Mouse (Mus musculus) thymus, postnatal 0 days (tissue): Measurements from ENCODE around the gene Bmp7. TPM values are rescaled to one million over a fixed set of nuclear protein-coding genes. Genes with fewer than 3 reads are reported as not detected.

Source experiments
- DNase-seq: peaks from one replicate; pipeline ENCODE4 v3.0.0-alpha.2; 2015; ENCODE audit warnings: low spot score
- polyA plus RNA-seq: library from polyadenylated mRNA; unstranded; fragments of >200 nt; fragmentation: Nextera tagmentation; extraction: Ambion mirVana; gene quantifications from 2 replicates; pipeline ENCODE4 v1.2.1, GENCODE M21; 2015

Gene Bmp7
- polyA plus RNA-seq, 1 experiment from 2014 or later = 7.7 TPM

DNA sequence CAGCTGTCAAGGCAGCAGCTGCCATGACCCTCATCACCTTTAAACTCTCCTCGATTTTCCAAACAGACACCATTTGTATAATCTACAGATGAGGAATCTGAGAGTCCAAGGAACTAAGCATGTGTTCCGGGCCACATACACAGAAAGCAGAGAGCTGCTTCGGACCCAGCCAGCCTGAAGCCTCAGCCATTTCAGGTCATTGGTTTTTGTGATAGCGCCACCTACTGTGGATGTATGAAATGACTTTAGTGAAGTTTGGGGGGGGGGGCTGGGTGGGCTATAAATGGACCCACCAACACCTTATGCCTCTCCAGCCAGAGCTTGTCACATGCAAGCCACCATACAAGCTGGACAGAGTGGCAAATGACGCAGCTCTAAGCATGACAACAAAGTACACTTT is 8.9 kb upstream of the Bmp7 start:
- DNase-seq = no peak

- DNase-seq = no peak
Observed at GRCm38 (mm10) chr2:172940799-172941163, 660 bp upstream of the Bmp7 start.

- no peak for DNase-seq
Observed at GRCm38 (mm10) chr2:172939639-172940002, 500 bp downstream of the Bmp7 start.

DNA sequence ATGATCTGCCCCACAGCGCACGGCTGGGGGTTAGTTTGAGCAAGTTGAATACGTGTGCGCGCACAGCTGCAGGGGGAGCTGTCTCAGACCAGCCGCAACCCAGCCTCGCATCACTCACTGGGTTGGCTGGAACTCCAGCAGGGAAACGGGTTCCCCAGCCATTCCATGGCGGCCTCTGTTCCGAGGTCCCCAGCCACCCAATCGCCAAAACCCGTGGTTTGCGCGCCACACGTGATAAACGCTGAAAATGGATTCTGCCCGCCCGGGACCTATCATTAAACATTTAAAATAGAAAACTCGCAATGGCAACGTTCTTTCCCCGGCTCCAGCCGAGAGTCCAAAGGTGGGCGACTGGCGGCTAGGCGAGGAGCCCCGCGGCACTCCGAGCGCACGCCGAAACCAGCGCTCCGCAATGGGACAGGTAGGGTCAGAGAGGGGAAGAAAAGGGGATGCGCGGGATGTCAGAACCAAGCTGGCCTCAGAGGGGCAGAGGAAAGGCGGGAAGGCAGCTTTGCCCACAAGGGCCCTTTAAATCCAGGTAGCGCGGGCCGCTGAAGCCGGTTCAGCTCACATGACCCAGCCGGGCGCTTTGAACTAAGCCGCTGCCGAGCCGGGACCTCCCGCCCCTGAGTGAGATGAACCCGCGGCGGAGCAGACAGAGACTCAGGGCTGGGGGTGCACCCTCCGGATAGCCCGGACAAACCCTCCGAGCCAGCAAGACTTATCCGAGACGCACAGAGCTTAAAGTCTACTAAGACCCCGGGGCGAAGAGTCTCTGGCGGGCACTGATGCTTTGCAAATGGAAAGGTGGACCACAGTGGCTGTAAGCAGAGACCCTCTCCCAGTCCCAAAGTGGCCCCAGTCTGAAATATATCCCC is 1.1 kb downstream of the Bmp7 start:
- DNase-seq = peak; percentile 42

DNA sequence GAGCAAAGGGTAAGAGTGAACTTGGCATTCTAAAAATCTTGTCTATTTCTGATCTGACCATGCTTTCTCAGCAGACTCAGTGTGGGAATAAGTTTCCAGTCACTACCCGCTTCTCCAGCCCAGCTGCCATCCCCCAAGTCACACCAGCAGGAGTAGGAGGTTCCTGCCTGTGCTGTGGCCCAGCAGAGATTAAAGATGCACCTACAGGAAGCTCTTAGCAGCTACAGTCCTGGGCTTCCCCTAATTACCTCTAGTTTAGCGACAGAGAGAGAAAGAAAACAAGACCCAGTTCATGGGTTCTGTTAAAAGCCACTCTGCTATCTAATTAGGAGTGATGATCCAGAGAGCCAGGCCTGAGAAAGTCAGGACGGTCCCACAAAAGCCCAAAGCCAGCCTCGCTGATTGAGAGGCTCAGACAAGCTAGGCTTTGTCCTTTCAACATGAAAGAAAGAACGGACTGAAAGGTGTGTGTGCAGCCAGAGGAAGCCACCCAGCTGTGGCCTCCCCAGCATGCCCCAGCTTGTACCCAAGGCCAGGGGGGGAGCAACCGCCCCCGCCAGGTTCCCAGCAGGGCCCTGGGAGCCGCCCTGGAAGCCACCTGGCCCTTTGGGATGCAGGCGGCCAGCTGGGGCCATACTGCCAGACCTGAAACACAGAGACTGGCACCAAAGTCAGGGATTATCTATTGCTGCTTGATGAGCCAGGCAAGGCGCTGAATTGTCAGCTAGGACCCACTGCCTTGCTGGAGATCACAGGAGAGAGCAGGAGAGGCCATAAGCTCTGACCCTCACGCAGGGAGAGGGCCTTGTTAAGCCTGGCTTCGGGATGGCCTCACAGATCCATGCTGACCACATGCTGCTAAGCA is 2.6 kb downstream of the Bmp7 start:
- DNase-seq = no peak

DNA sequence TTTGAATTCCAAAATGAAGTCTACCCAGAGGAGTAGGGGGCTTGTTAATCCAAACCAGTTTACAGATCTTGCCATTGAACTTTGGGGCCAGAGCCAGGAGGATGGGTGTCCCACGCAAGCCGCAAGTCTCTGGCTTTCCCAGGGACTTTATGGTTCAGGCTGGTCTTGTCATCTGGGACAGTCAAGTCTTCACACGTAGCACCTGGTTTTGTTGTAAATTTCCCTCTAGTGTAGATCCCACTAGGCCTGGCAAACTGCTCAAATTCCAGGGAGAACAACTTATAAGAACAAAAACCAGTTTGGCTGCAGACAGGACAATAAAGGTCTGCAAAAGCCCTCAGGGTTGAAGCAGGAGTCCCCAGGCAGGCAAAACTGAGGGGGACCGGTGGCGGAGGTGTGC is 3.3 kb downstream of the Bmp7 start:
- DNase-seq = no peak

- no peak for DNase-seq
Observed at GRCm38 (mm10) chr2:172935776-172936562, 4.2 kb downstream of the Bmp7 start.

- DNase-seq = no peak
Observed at GRCm38 (mm10) chr2:172934891-172935740, 5.0 kb downstream of the Bmp7 start.

- no peak for DNase-seq
Observed at GRCm38 (mm10) chr2:172934420-172934788, 5.7 kb downstream of the Bmp7 start.

GRCm38 (mm10) chr2:172933631-172934419 is 6.3 kb downstream of the Bmp7 start:
- peak; percentile 48 for DNase-seq

GRCm38 (mm10) chr2:172931137-172931898 is 8.8 kb downstream of the Bmp7 start:
- DNase-seq = no peak

DNA sequence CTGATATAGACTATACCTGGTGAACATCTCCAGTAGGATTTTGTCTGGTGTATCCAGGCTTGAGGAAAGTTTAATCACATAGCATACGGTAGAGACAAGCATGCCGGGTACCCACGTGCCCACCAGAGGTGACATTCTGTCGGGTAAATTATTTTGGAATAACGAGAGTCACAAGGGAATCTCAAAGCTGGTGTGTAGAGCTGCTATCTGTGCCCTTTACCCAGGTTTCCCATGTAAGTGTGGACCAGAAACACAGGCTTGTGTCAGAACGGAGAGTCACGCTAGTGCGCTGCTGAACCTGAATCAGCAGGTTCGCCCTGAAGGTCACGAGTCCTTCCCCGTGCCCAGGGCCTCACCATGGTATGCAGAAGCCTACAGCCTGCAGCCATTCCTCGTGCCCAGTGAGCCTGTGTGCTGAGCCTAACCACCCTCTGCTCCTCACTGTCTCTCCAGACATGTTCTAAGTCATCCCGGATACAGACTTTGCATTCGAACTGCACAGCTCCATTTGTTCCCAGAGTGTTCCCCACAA is 10.2 kb downstream of the Bmp7 start:
- no peak for DNase-seq

GRCm38 (mm10) chr2:172927643-172928042 is 12.5 kb downstream of the Bmp7 start:
- peak; percentile 45 for DNase-seq

DNA sequence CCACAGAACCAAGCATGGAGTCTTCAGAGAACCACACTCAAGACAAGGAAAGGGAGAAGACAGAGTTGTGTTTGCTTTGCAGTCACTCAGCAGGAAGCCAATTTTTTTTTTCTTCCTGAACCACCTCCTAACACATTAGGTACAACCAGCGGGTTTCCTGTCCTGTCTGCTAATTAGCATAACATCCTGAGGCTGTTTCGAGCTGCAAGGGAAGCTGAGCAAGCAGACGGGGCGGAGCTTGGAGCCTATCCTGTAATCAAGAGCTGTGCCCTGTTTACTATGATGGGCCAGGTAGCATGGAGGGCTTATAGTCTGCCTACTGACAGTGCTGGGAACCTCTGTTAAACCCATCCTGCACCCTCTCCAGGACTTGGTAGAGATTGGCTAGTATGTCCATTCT is 13.8 kb downstream of the Bmp7 start:
- no peak for DNase-seq

DNA sequence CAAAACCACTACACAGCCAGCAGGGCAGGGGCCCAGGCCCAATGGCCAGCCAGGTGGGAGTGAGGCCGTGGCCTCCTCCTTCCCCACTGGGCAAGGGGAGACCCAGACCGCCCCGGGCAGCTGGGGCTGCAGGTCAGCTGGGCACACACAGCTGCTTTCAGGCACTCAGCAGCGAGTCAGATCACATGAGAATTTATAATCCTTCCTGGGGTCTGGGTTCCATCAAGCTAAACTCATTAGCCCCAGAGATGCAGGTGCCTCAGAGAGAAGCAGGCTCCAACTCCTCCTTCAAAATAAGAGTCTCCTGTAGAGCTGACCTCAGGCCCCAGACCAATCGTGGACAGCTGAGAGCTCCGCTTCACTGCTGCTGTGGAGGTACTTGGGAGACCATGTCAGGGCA is 15.2 kb downstream of the Bmp7 start:
- no peak for DNase-seq

- no peak for DNase-seq
Observed at GRCm38 (mm10) chr2:172923198-172923597, 16.9 kb downstream of the Bmp7 start.

- no peak for DNase-seq
Observed at GRCm38 (mm10) chr2:172922597-172922996, 17.5 kb downstream of the Bmp7 start.

DNA sequence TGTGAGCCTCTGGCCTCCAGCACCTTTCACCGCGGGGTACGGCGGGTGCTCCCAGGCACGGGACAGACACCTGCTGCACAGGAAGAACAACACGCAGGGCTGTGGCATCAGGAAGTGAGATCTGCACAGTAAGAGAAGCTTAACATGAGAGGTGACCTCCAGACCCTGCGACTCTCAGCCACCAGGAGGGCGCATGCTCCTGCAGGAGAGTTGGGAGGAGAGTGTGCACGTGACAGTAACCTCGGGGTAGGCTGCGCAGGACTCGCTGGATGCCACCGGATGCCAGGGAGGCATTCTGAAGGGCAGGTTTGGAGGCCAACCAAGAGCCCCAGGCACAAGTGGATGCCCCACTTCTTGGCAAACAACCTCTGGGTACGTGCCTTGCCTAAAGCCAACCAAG is 26.1 kb downstream of the Bmp7 start:
- DNase-seq = peak; percentile 67

- DNase-seq = no peak
Observed at GRCm38 (mm10) chr2:172911715-172912114, 28.4 kb downstream of the Bmp7 start.
